Mouse (Mus musculus) gastrocnemius, postnatal 36 days (tissue): ENCODE measurements around the gene Tex22. TPM values are rescaled to one million over a fixed set of nuclear protein-coding genes. Genes with fewer than 3 reads are reported as not detected.

Experiments
- DNase-seq, 2 experiments: peaks; one replicate each; pipeline ENCODE4 v3.0.0; 2022
- intact Hi-C: fragments of 180-260 bp; cut with DNase I; formaldehyde crosslinking; loops from one replicate; pipeline ENCODE4 v1.15.1; 2025
- microRNA-seq, 2 experiments: library from miRNA; unstranded; fragments of <30 nt; microRNA quantifications; one replicate each; pipeline ENCODE4 v1.2.0; 2021
- total RNA-seq, 2 experiments: library from RNA; stranded (reverse); gene quantifications; 2 replicates each; pipeline ENCODE4 v1.2.3; 2021

Gene Tex22
- total RNA-seq, 2 experiments from 2014 or later, result 0.22 to 0.31 TPM

- intact Hi-C loops, result no loop called here
- DNase-seq, result no peak
Observed at GRCm38 (mm10) chr12:113134502-113134901, 60.2 kb downstream of the Tex22 start.

GRCm38 (mm10) chr12:113135401-113135800 is 61.1 kb downstream of the Tex22 start:
- intact Hi-C loops, result no loop called here
- DNase-seq, result no peak

- intact Hi-C loops, result no loop called here
- DNase-seq, result no peak
Observed at GRCm38 (mm10) chr12:113136492-113137020, 62.3 kb downstream of the Tex22 start.

- no peak for DNase-seq
- intact Hi-C loops, result no loop called here
Observed at GRCm38 (mm10) chr12:113137260-113138213, 63.2 kb downstream of the Tex22 start.

GRCm38 (mm10) chr12:113138291-113138690 is 64.0 kb downstream of the Tex22 start:
- no peak for DNase-seq
- intact Hi-C loops, result no loop called here

Small RNA genes lying within 50 kb of the gene (microRNA-seq; reads per million reads assigned to microRNA genes)
- 0 reads per million in 2 experiments for gene Gm44471

Other genes with a start within 250 kb of the Tex22 start
- 1 to 10 TPM; 2.1 to 3.0 TPM for gene Cdca4, start 245.1 kb upstream of the Tex22 start, total RNA-seq
- under 1 TPM; 0.10 to 0.26 TPM for gene Gpr132, start 206.3 kb upstream of the Tex22 start, total RNA-seq
- gene Jag2, start 144.7 kb upstream of the Tex22 start, total RNA-seq, result 10 to 100 TPM; 18.0 to 19.6 TPM
- 1 to 10 TPM; 7.5 to 8.2 TPM for gene Nudt14, start 132.4 kb upstream of the Tex22 start, total RNA-seq
- gene Btbd6, start 98.0 kb upstream of the Tex22 start, total RNA-seq, result 10 to 100 TPM; 12.7 to 13.5 TPM
- gene Brf1, start 73.8 kb upstream of the Tex22 start, total RNA-seq, result 10 to 100 TPM; 16.8 to 20.9 TPM
- gene Pacs2, start 60.0 kb upstream of the Tex22 start, total RNA-seq, result 10 to 100 TPM; 34.9 to 36.6 TPM
- 10 to 100 TPM; 32.3 to 36.1 TPM for gene Mta1, start 23.8 kb downstream of the Tex22 start, total RNA-seq
- gene Crip2, start 65.7 kb downstream of the Tex22 start, total RNA-seq, result 10 to 100 TPM; 30.9 to 39.3 TPM
- 10 to 100 TPM; 73.5 to 88.6 TPM for gene Crip1, start 71.8 kb downstream of the Tex22 start, total RNA-seq
- gene Tedc1, start 81.9 kb downstream of the Tex22 start, total RNA-seq, result under 1 TPM; 0.56 to 0.67 TPM
- gene Tmem121, start 111.4 kb downstream of the Tex22 start, total RNA-seq, result under 1 TPM; 0.15 TPM